Mouse (Mus musculus): ENCODE measurements around the gene Anxa11. TPM values are rescaled to one million over a fixed set of nuclear protein-coding genes. Genes with fewer than 3 reads are reported as not detected.
A peak's percentile ranks its signal among the peaks of the same experiment; 100 is the strongest.
"Not testable (repeated sequence)": the region's sequence is repeated elsewhere in the genome, so short reads cannot be mapped to it uniquely, and the experiment has no call there.

The Anxa11 gene
- polyA plus RNA-seq (2015; fragmentation: Nextera tagmentation; extraction: Ambion mirVana): 44.6 and 46.8 TPM in 2 replicates

DNA sequence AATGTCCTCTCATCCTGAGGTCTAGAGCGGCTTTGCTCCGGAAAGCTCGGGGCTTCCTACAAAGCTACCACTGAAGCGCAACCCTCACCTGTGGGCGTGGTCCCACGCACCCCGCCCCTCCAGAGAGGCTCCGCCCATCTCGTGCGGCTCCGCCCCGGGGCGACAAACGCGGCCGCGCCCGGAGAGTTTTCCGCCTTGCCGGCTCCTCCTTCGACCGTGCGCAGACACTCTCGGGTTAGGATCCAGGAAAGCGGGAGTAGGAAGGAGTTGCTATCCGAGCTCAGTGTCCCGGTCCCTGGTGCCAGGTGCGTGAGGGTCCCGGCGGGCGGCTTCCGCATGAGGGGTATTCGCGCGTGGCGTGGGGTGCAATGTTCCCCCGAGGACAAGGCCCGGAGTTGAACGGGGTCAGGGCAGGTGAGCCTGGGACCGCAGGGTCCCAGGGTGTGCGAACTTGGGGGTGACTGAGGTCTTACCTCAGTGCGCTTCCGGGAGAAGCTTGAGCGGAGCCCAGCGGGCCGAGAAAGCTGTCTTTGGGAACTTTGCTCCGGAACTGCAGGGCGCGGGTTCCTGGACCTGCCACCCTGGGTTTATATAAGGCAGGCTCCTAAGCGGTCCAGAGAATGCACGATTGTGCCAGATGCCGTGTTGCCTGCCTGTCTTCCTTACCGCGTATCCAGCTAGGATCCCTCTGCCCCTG, at the start of gene Anxa11:
TSS of gene Anxa11 (plus strand) at position 166 of the 697 bp plus-strand sequence.
- Histone ChIP-seq H3K4me1 (peaks cover 6% of the 10 kb centered on the region), H3K9me3 (no peaks in the 10 kb centered on the region), H3K27me3 (replicated peaks) (no peaks in the 10 kb centered on the region), H3K4me3 (replicated peaks) (peak within 1 kb of the TSS; percentile 79), H3K27ac (peak within 1 kb of the TSS; percentile 86), H3K4me2 (peak within 1 kb of the TSS; percentile 94), H3K36me3 (no peaks in the 10 kb centered on the region), H3K9ac (peak within 1 kb of the TSS; percentile 56)
- WGBS: under 1% methylated on average over 54 of the region's 54 CpGs
- ATAC-seq (ENCODE audit: insufficient read depth, low FRiP score, low read depth): peak; percentile 82

GRCm38 (mm10) chr14:25794331-25794730, 47.6 kb upstream of the Anxa11 start:
- Histone ChIP-seq H3K9me3 (no peaks in the 10 kb centered on the region), H3K4me1 (peaks cover 9% of the 10 kb centered on the region; the same call in 1 of the 2 replicates), H3K27ac (0 out of 2 replicates have a peak overlapping the region, but pooled peaks have one; percentile 21), H3K36me3 (no peaks in the 10 kb centered on the region), H3K4me2 (no peak overlapping the region), H3K9ac (no peak overlapping the region), H3K4me3 (replicated peaks) (no peak overlapping the region), H3K27me3 (replicated peaks) (no peaks in the 10 kb centered on the region)
- no peak for ATAC-seq (ENCODE audit: insufficient read depth, low FRiP score, low read depth)
- WGBS: 92% methylated on average over 2 of the region's 2 CpGs

GRCm38 (mm10) chr14:25795067-25795466, 46.9 kb upstream of the Anxa11 start:
- H3K9ac ChIP-seq: no peak overlapping the region
- H3K27ac ChIP-seq: peak overlapping the region; percentile 90
- H3K27me3 ChIP-seq (replicated peaks): no peaks in the 10 kb centered on the region
- H3K4me2 ChIP-seq: peak overlapping the region; percentile 10; the same call in 1 of the 2 replicates
- no peak overlapping the region for H3K4me3 ChIP-seq (replicated peaks)
- H3K4me1 ChIP-seq: peaks cover 9% of the 10 kb centered on the region; the same call in 1 of the 2 replicates
- H3K36me3 ChIP-seq: no peaks in the 10 kb centered on the region
- 62% methylated on average over 6 of the region's 6 CpGs for WGBS
- ATAC-seq (ENCODE audit: insufficient read depth, low FRiP score, low read depth): no peak
- H3K9me3 ChIP-seq: no peaks in the 10 kb centered on the region

DNA sequence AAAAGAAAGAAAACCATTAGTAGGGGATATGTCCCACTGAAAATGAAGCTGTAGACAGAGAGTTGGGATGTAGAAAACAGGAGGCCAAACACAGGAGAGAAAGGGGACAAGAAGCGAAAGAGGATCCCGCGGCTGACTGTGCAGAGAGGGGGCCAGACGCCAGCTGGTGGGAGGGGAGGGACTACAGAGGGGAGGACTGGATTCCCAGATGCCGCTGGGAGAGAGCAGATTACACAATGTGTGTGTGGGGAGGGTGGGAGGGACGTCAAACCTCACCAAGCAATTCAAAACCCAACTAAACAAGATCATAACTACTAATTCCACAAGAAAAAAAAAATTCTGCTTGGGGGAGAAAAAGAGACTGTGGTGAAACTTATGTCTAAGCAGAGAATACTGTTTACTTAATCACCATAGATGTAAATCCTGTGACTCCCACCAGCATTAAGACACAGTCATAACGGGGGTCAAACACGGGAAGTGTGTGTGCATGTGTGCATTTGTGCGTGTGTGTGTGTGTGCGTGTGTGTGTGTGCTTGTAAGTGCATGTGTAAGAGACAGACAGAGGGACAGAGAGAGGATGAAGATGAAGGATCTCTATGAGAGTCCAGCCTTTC, 46.3 kb upstream of the Anxa11 start:
- WGBS: 19% methylated on average over 10 of the region's 10 CpGs
- Histone ChIP-seq H3K4me2 (peak overlapping the region; percentile 10; the same call in 1 of the 2 replicates), H3K36me3 (no peaks in the 10 kb centered on the region), H3K27me3 (replicated peaks) (no peaks in the 10 kb centered on the region), H3K27ac (peak overlapping the region; percentile 90), H3K4me1 (peaks cover 9% of the 10 kb centered on the region; the same call in 1 of the 2 replicates), H3K9me3 (no peaks in the 10 kb centered on the region), H3K9ac (no peak overlapping the region), H3K4me3 (replicated peaks) (no peak overlapping the region)
- 0 out of 2 replicates have a peak, but pooled peaks have one; percentile 57 for ATAC-seq (ENCODE audit: insufficient read depth, low FRiP score, low read depth)

GRCm38 (mm10) chr14:25796619-25797018, 45.3 kb upstream of the Anxa11 start:
- Histone ChIP-seq H3K27me3 (replicated peaks) (no peaks in the 10 kb centered on the region), H3K9ac (no peak overlapping the region), H3K4me1 (peaks cover 9% of the 10 kb centered on the region; the same call in 1 of the 2 replicates), H3K4me3 (replicated peaks) (no peak overlapping the region), H3K27ac (peak overlapping the region; percentile 90; the same call in 1 of the 2 replicates), H3K36me3 (no peaks in the 10 kb centered on the region), H3K9me3 (no peaks in the 10 kb centered on the region), H3K4me2 (no peak overlapping the region)
- 69% methylated on average over 7 of the region's 7 CpGs for WGBS
- ATAC-seq (ENCODE audit: insufficient read depth, low FRiP score, low read depth): no peak

GRCm38 (mm10) chr14:25800166-25800960, 41.6 kb upstream of the Anxa11 start:
- H3K4me2 ChIP-seq: peak overlapping the region; percentile 29; the same call in 1 of the 2 replicates

DNA sequence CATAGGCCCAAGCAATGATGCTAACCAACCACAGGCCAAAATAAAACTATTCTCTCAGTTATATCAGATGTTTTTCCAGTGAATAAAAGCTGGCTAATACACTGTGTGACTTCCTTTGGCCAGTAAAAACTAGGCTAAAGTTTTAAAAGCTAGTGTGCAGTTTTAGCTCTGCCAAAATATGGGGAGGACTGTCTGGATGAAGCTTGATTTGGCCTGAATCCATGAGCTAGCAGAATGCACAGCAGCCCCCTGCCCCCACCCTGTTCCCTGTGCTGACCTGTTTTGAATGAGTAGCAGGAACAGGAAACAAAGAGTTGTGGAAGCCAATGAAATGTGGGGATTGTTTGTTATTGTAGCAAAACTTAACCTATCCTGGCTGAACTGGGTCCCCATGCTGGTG, 39.4 kb upstream of the Anxa11 start:
- H3K4me2 ChIP-seq: no peak overlapping the region
- H3K9ac ChIP-seq: no peak overlapping the region
- H3K4me1 ChIP-seq: no peaks in the 10 kb centered on the region
- ATAC-seq (ENCODE audit: insufficient read depth, low FRiP score, low read depth): no peak
- H3K27ac ChIP-seq: no peak overlapping the region
- H3K36me3 ChIP-seq: no peaks in the 10 kb centered on the region
- no peaks in the 10 kb centered on the region for H3K27me3 ChIP-seq (replicated peaks)
- no peak overlapping the region for H3K4me3 ChIP-seq (replicated peaks)
- no peaks in the 10 kb centered on the region for H3K9me3 ChIP-seq

More at GRCm38 (mm10) chr14:25800166-25800960, 41.6 kb upstream of the Anxa11 start:
- Histone ChIP-seq H3K36me3 (no peaks in the 10 kb centered on the region), H3K9me3 (no peaks in the 10 kb centered on the region), H3K27me3 (replicated peaks) (no peaks in the 10 kb centered on the region), H3K4me1 (peaks cover 6% of the 10 kb centered on the region; the same call in 1 of the 2 replicates), H3K27ac (0 out of 2 replicates have a peak overlapping the region, but pooled peaks have one; percentile 38), H3K9ac (no peak overlapping the region), H3K4me3 (replicated peaks) (no peak overlapping the region)
- ATAC-seq (ENCODE audit: insufficient read depth, low FRiP score, low read depth): 0 out of 2 replicates have a peak, but pooled peaks have one; percentile 44
- 18% methylated on average over 19 of the region's 19 CpGs for WGBS

DNA sequence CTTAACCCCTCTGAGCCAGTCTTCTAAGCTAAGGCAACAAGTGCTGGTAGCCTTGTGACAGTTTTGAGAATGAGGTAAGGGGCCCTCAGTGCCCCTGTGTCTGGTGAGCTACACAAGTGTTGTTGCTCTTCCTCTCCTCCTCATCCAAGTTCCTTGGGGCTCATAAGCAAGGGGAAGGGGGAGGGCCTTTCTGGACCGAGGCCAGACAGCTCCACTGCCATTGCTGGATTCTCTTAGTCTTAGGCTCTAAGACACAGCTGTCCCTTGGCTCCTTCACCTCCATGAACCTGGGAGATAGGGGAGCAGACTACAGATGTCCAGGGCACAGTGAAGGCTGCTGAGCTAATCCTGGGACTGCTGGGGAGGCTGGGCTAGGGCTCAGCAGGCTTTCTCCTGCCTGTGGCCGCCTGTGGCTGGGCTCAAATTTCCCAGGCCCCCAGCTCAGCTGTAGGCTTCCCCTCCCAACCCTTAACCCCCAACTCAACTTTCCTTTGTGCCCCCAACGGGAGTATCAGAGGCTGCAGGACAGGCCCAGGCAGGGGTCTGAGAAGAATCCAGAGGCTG, 38.6 kb upstream of the Anxa11 start:
- Histone ChIP-seq H3K27ac (no peak overlapping the region), H3K9me3 (no peaks in the 10 kb centered on the region), H3K4me3 (replicated peaks) (no peak overlapping the region), H3K36me3 (no peaks in the 10 kb centered on the region), H3K4me1 (no peaks in the 10 kb centered on the region), H3K9ac (no peak overlapping the region), H3K27me3 (replicated peaks) (no peaks in the 10 kb centered on the region), H3K4me2 (no peak overlapping the region)
- WGBS: 33% methylated on average over 3 of the region's 3 CpGs
- ATAC-seq (ENCODE audit: insufficient read depth, low FRiP score, low read depth): no peak

GRCm38 (mm10) chr14:25805871-25806270, 36.1 kb upstream of the Anxa11 start:
- no peak for ATAC-seq (ENCODE audit: insufficient read depth, low FRiP score, low read depth)
- Histone ChIP-seq H3K4me1 (no peaks in the 10 kb centered on the region), H3K36me3 (no peaks in the 10 kb centered on the region), H3K4me3 (replicated peaks) (no peak overlapping the region), H3K27ac (no peak overlapping the region), H3K9ac (no peak overlapping the region), H3K9me3 (no peaks in the 10 kb centered on the region), H3K27me3 (replicated peaks) (no peaks in the 10 kb centered on the region), H3K4me2 (no peak overlapping the region)
- 64% methylated on average over 7 of the region's 7 CpGs for WGBS

DNA sequence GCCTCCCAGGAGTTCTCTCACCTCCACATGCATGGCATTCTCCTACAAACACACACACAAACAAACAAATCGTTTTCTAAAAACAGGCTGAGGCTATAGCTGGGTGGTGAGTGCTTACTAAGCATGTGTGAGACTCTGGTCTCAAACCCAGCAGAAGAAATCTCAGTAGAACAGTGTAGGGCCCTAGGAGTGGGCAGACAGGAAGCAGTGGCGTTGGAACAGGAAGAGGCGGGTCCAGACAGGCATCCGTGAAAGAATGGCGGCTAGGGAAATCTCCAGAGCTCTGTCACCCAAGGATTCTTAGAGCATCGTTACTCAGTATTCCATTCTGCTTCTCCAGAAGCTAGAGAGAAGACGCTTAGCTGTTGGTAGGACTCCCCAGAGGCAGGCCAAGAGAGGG, 35.4 kb upstream of the Anxa11 start:
- H3K9ac ChIP-seq: no peak overlapping the region
- H3K27me3 ChIP-seq (replicated peaks): no peaks in the 10 kb centered on the region
- H3K36me3 ChIP-seq: no peaks in the 10 kb centered on the region
- ATAC-seq (ENCODE audit: insufficient read depth, low FRiP score, low read depth): no peak
- no peaks in the 10 kb centered on the region for H3K9me3 ChIP-seq
- WGBS: 81% methylated on average over 7 of the region's 7 CpGs
- H3K4me3 ChIP-seq (replicated peaks): no peak overlapping the region
- no peaks in the 10 kb centered on the region for H3K4me1 ChIP-seq
- H3K27ac ChIP-seq: no peak overlapping the region
- no peak overlapping the region for H3K4me2 ChIP-seq

- not testable (repeated sequence) for ATAC-seq (ENCODE audit: insufficient read depth, low FRiP score, low read depth); H3K4me2 ChIP-seq; H3K36me3 ChIP-seq; H3K4me1 ChIP-seq; H3K27me3 ChIP-seq (replicated peaks); H3K27ac ChIP-seq; H3K9ac ChIP-seq; H3K9me3 ChIP-seq; H3K4me3 ChIP-seq (replicated peaks)
- 75% methylated on average over 1 of the region's 1 CpGs for WGBS
Observed at GRCm38 (mm10) chr14:25811026-25811425, 30.9 kb upstream of the Anxa11 start.

Data from stomach, embryonic 15.5 days (tissue).